Mouse (Mus musculus): ENCODE data around the gene Calm1. TPM values are rescaled to one million over a fixed set of nuclear protein-coding genes. Genes with fewer than 3 reads are reported as not detected.

Calm1 gene
- polyA plus RNA-seq, 1 experiment from 2014 or later, result 2,106 TPM

DNA sequence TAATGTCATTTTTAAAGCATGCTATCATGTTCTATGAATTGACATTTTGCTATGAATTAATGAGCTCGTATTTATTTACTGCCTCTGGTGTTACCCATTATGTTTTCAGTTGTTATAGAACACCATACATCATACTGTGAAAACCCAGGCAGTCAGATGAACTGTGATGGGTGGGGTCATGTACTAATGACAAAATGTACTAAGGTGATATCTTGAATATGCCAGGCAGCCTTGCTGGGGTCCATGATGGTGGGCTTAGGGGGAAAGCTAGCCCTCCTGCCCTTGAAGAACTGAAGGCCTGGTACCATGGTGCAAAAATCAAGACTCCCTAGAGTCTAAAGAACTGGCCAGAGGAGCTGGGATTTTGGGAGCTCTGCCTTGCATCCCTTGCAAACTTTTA is 31.7 kb upstream of the Calm1 start:
- H3K36me3 ChIP-seq (ENCODE audit: insufficient read depth, low read length), result no peaks in the 10 kb centered on the region
- H3K4me3 ChIP-seq (ENCODE audit: low read depth, low read length), result no peak overlapping the region
- DNase-seq (ENCODE audit: low spot score), result no peak
- H3K27ac ChIP-seq (ENCODE audit: low read length), result no peak overlapping the region
- no peak overlapping the region for H3K9ac ChIP-seq (replicated peaks; ENCODE audit: low read depth)
- TF ChIP-seq CTCF (IDR thresholded peaks at IDR 0.05), result no peak
- 78% methylated on average over 1 of the region's 1 CpGs for WGBS
- no peaks in the 10 kb centered on the region for H3K9me3 ChIP-seq (ENCODE audit: low read length)
- no peak for ATAC-seq
- H3K27me3 ChIP-seq (replicated peaks; ENCODE audit: insufficient read depth, low read length), result no peaks in the 10 kb centered on the region
- H3K4me2 ChIP-seq (replicated peaks; ENCODE audit: low read depth, low read length), result no peak overlapping the region
- H3K4me1 ChIP-seq (ENCODE audit: insufficient read depth, low read depth, low read length), result peaks cover 3% of the 10 kb centered on the region; the same call in 1 of the 2 replicates

DNA sequence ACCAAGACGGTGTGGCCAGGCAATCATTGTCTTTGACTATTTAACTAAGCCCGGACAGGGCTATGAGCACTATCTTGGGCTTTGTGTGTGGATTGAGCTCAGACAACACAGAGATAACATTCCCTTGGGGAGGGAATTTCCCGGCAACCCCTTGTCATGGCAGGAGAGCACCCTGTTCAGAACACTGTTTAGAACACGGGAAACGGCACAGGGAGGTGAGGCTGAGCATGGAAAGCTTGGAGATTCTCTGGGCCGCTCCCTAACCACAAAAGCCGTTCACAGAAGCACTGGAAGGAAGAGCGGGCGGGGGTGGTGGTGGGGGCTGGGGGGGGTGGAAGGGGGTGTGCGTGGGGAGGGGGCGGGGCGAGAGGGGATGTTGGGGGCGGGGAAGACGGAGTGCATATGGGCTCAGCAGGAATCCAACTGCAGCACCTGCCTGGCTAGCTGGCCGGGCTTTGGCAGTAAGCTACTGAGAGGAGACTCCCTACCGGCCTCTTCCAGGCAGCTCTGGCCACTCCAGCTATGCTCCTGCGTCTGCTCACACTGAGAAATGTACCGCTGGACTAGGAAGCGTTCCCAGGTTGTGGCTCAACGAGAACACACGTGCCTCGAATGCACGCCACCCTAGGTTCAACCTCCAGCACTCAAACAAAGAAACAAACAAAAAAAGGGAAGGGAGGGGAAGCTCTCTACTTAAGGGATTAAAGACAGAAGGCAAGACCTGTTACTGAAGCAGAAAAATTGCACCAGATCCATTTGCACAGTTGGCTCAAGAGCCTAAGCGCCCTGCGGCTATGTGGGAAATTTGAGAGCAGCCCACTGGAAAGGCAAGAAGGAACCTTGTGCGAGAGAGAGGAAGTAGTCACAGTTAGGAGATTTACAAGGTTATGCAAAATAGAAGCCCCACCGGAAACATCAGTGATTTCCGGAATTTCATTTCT is 31.0 kb upstream of the Calm1 start:
- DNase-seq (ENCODE audit: low spot score), result peak; percentile 71
- no peaks in the 10 kb centered on the region for H3K27me3 ChIP-seq (replicated peaks; ENCODE audit: insufficient read depth, low read length)
- peak overlapping the region; percentile 38; the same call in 1 of the 2 replicates for H3K27ac ChIP-seq (ENCODE audit: low read length)
- 0 out of 2 replicates have a peak overlapping the region, but pooled peaks have one; percentile 5 for H3K4me3 ChIP-seq (ENCODE audit: low read depth, low read length)
- peaks cover 3% of the 10 kb centered on the region; the same call in 1 of the 2 replicates for H3K4me1 ChIP-seq (ENCODE audit: insufficient read depth, low read depth, low read length)
- H3K36me3 ChIP-seq (ENCODE audit: insufficient read depth, low read length), result no peaks in the 10 kb centered on the region
- peak; percentile 79 for ATAC-seq
- peak overlapping the region; percentile 54 for H3K4me2 ChIP-seq (replicated peaks; ENCODE audit: low read depth, low read length)
- 10% methylated on average over 28 of the region's 28 CpGs for WGBS
- no peak overlapping the region for H3K9ac ChIP-seq (replicated peaks; ENCODE audit: low read depth)
- TF ChIP-seq CTCF (IDR thresholded peaks at IDR 0.05) (no peak), EP300 (IDR thresholded peaks at IDR 0.05) (no peak)
- no peaks in the 10 kb centered on the region for H3K9me3 ChIP-seq (ENCODE audit: low read length)

DNA sequence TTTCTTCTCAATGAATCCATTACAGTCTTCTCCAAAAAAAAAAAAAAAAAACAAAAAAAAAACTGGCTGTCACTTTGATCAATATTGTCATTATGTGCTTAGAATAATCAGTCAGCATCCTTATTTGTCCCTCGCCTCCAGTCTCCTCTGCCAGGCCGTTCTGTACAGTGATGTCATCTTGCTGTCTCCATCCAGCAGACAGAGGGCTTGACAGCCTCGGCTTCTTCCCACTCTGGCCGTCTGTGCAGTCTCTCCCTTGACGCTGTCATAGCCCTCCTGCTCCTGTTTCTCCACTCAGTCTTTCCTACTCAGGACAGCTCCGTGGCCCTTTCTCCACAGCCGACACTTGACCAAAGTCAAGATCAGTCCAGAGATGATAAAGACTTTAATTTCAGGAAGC is 26.8 kb upstream of the Calm1 start:
- H3K27me3 ChIP-seq (replicated peaks; ENCODE audit: insufficient read depth, low read length), result no peaks in the 10 kb centered on the region
- no peak overlapping the region for H3K27ac ChIP-seq (ENCODE audit: low read length)
- no peak overlapping the region for H3K4me3 ChIP-seq (ENCODE audit: low read depth, low read length)
- TF ChIP-seq EP300 (IDR thresholded peaks at IDR 0.05) (no peak), CTCF (IDR thresholded peaks at IDR 0.05) (no peak)
- no peaks in the 10 kb centered on the region for H3K36me3 ChIP-seq (ENCODE audit: insufficient read depth, low read length)
- ATAC-seq (no peak), DNase-seq (ENCODE audit: low spot score) (no peak)
- no peaks in the 10 kb centered on the region for H3K9me3 ChIP-seq (ENCODE audit: low read length)
- no peak overlapping the region for H3K9ac ChIP-seq (replicated peaks; ENCODE audit: low read depth)
- WGBS, result 37% methylated on average over 7 of the region's 7 CpGs
- H3K4me1 ChIP-seq (ENCODE audit: insufficient read depth, low read depth, low read length), result peaks cover 3% of the 10 kb centered on the region; the same call in 1 of the 2 replicates
- no peak overlapping the region for H3K4me2 ChIP-seq (replicated peaks; ENCODE audit: low read depth, low read length)

DNA sequence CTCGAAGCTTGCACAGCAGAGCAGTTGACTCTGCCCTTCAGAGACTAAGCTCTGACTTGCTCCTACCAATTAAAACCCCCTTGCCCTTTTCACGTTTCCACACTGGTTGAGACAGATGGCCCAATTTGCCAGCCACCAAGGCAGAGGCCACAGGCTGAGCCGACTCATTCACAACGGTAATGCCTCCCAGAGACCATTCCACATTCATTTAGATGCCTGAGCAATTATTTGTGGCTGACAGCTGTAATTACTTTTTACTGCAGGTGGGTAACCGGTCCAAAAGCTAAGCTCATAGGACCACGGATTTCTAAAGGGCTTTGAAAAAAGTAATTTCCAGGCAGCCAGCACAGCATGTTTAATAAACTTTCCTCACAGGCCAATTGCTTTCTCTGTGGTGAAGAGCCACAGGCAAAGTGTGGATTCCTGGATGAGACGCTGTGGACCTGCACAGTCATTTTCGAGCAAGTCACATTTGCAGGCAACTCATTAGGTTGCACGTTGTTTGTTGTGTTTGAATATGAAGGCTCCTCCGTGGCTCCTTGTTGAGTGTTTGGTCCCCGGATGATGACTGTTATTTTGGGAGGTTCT is 22.7 kb upstream of the Calm1 start:
- Histone ChIP-seq H3K4me2 (replicated peaks; ENCODE audit: low read depth, low read length) (no peak overlapping the region), H3K27me3 (replicated peaks; ENCODE audit: insufficient read depth, low read length) (no peaks in the 10 kb centered on the region), H3K27ac (ENCODE audit: low read length) (no peak overlapping the region), H3K9ac (replicated peaks; ENCODE audit: low read depth) (no peak overlapping the region), H3K4me3 (ENCODE audit: low read depth, low read length) (no peak overlapping the region), H3K9me3 (ENCODE audit: low read length) (no peaks in the 10 kb centered on the region), H3K36me3 (ENCODE audit: insufficient read depth, low read length) (no peaks in the 10 kb centered on the region), H3K4me1 (ENCODE audit: insufficient read depth, low read depth, low read length) (no peaks in the 10 kb centered on the region)
- WGBS, result 74% methylated on average over 11 of the region's 11 CpGs
- no peak for TF ChIP-seq EP300 (IDR thresholded peaks at IDR 0.05)
- TF ChIP-seq CTCF (IDR thresholded peaks at IDR 0.05), result no peak
- DNase-seq (ENCODE audit: low spot score) (no peak), ATAC-seq (no peak)

DNA sequence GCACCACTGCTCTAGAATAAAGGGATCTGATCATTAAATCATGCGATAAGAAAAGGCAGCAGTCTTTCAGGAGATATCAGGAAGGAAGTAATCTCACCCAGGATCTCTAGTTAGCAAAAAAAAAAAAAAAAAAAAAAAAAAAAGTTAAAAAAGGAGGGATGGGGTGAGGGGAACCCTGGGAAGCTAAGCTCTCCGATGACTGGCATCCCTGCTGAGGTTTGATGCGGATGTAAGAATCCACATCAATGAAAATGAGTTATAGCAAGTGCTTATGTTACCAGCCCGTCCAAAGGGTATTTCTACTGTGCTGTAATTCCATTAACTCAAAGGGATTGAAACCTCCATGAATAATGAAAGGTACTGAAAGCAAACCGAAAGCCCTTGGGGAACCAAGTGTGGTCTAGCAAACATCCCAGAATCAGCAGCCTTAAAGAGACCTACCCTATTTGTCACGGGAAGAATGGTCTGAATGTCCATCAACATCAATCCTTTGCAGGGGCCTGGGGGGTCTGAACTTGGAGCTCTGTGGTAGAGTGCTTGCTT is 20.3 kb upstream of the Calm1 start:
- TF ChIP-seq CTCF (IDR thresholded peaks at IDR 0.05) (no peak), EP300 (IDR thresholded peaks at IDR 0.05) (no peak)
- DNase-seq (ENCODE audit: low spot score) (no peak), ATAC-seq (no peak)
- Histone ChIP-seq H3K4me3 (ENCODE audit: low read depth, low read length) (no peak overlapping the region), H3K27me3 (replicated peaks; ENCODE audit: insufficient read depth, low read length) (no peaks in the 10 kb centered on the region), H3K27ac (ENCODE audit: low read length) (no peak overlapping the region), H3K36me3 (ENCODE audit: insufficient read depth, low read length) (no peaks in the 10 kb centered on the region), H3K4me1 (ENCODE audit: insufficient read depth, low read depth, low read length) (no peaks in the 10 kb centered on the region), H3K9ac (replicated peaks; ENCODE audit: low read depth) (no peak overlapping the region), H3K9me3 (ENCODE audit: low read length) (no peaks in the 10 kb centered on the region), H3K4me2 (replicated peaks; ENCODE audit: low read depth, low read length) (no peak overlapping the region)
- WGBS, result 55% methylated on average over 6 of the region's 6 CpGs

DNA sequence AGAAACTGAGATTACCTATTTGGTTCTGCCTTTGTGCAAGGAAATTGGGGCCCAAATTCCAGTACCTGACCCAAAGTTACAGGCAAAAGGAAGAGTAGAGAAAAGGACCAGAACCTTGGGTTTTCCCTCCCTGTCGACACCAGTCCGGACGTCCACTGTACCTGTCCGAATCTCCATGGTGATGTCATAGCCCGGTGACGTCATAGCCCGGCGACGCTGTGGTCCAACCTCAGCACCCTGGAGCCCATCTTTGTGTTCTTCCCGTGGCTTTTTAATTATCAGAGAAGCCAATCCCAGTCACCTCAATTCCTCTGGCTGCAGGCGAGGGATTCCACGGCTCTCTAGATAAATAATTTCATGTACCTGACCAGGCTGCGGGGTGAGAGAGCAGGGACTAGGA is 18.4 kb upstream of the Calm1 start:
- H3K27ac ChIP-seq (ENCODE audit: low read length), result no peak overlapping the region

More for the DNA sequence above, 18.4 kb upstream of the Calm1 start:
- Histone ChIP-seq H3K36me3 (ENCODE audit: insufficient read depth, low read length) (no peaks in the 10 kb centered on the region), H3K4me3 (ENCODE audit: low read depth, low read length) (no peak overlapping the region), H3K9me3 (ENCODE audit: low read length) (no peaks in the 10 kb centered on the region), H3K4me1 (ENCODE audit: insufficient read depth, low read depth, low read length) (no peaks in the 10 kb centered on the region), H3K4me2 (replicated peaks; ENCODE audit: low read depth, low read length) (no peak overlapping the region), H3K27me3 (replicated peaks; ENCODE audit: insufficient read depth, low read length) (no peaks in the 10 kb centered on the region), H3K9ac (replicated peaks; ENCODE audit: low read depth) (no peak overlapping the region)
- ATAC-seq (no peak), DNase-seq (ENCODE audit: low spot score) (no peak)
- TF ChIP-seq EP300 (IDR thresholded peaks at IDR 0.05), result no peak
- no peak for TF ChIP-seq CTCF (IDR thresholded peaks at IDR 0.05)
- 81% methylated on average over 13 of the region's 13 CpGs for WGBS
